Mouse (Mus musculus): ENCODE measurements at regions not wholly inside any gene's neighbourhood (a gene's known extent, or its start where the extent isn't known, plus 50 kb on each side); places are given as distances from the start of the nearest gene placed in this dataset.
A peak's percentile ranks its signal among the peaks of the same experiment; 100 is the strongest.
"Not testable (repeated sequence)": the region's sequence is repeated elsewhere in the genome, so short reads cannot be mapped to it uniquely, and the experiment has no call there.

GRCm38 (mm10) chr2:99470856-99471465 lies 803.9 kb upstream of the Gm10800 start:
- Histone ChIP-seq H3K4me3 (replicated peaks) (no peak overlapping the region), H3K36me3 (no peaks in the 10 kb centered on the region), H3K9ac (replicated peaks) (no peak overlapping the region), H3K4me1 (replicated peaks) (no peaks in the 10 kb centered on the region), H3K27me3 (no peaks in the 10 kb centered on the region), H3K27ac (no peak overlapping the region), H3K4me2 (replicated peaks) (no peak overlapping the region), H3K9me3 (no peaks in the 10 kb centered on the region)
- ATAC-seq: no peak
- 90% methylated on average over 2 of the region's 2 CpGs for WGBS

- Histone ChIP-seq H3K9me3 (no peaks in the 10 kb centered on the region), H3K36me3 (no peaks in the 10 kb centered on the region), H3K4me1 (replicated peaks) (0 out of 2 replicates have a peak, but pooled peaks cover 4% of the 10 kb centered on the region), H3K4me3 (replicated peaks) (no peak overlapping the region), H3K27me3 (no peaks in the 10 kb centered on the region), H3K9ac (replicated peaks) (no peak overlapping the region), H3K27ac (no peak overlapping the region), H3K4me2 (replicated peaks) (no peak overlapping the region)
- peak; percentile 4; the same call in 1 of the 2 replicates for ATAC-seq
These were observed 764.2 kb upstream of the Gm10800 start for GRCm38 (mm10) chr2:99431254-99431653.

- Histone ChIP-seq H3K4me2 (replicated peaks) (no peak overlapping the region), H3K9ac (replicated peaks) (no peak overlapping the region), H3K27ac (peak overlapping the region; percentile 35; the same call in 1 of the 2 replicates), H3K27me3 (no peaks in the 10 kb centered on the region), H3K4me1 (replicated peaks) (0 out of 2 replicates have a peak, but pooled peaks cover 4% of the 10 kb centered on the region), H3K9me3 (no peaks in the 10 kb centered on the region), H3K36me3 (no peaks in the 10 kb centered on the region), H3K4me3 (replicated peaks) (no peak overlapping the region)
- WGBS: 49% methylated on average over 2 of the region's 2 CpGs
- peak; percentile 89 for ATAC-seq
These were observed 763.4 kb upstream of the Gm10800 start for GRCm38 (mm10) chr2:99430511-99430910.

GRCm38 (mm10) chr2:99421622-99422021 lies 754.5 kb upstream of the Gm10800 start:
- ATAC-seq: 0 out of 2 replicates have a peak, but pooled peaks have one; percentile 40
- Histone ChIP-seq H3K9ac (replicated peaks) (no peak overlapping the region), H3K36me3 (no peaks in the 10 kb centered on the region), H3K27ac (no peak overlapping the region), H3K4me3 (replicated peaks) (no peak overlapping the region), H3K9me3 (no peaks in the 10 kb centered on the region), H3K4me1 (replicated peaks) (no peaks in the 10 kb centered on the region), H3K4me2 (replicated peaks) (no peak overlapping the region), H3K27me3 (no peaks in the 10 kb centered on the region)

GRCm38 (mm10) chr2:99409483-99409882 lies 742.4 kb upstream of the Gm10800 start:
- 60% methylated on average over 1 of the region's 1 CpGs for WGBS
- Histone ChIP-seq H3K4me1 (replicated peaks) (no peaks in the 10 kb centered on the region), H3K4me2 (replicated peaks) (no peak overlapping the region), H3K4me3 (replicated peaks) (no peak overlapping the region), H3K36me3 (no peaks in the 10 kb centered on the region), H3K27ac (no peak overlapping the region), H3K9ac (replicated peaks) (no peak overlapping the region), H3K27me3 (no peaks in the 10 kb centered on the region), H3K9me3 (no peaks in the 10 kb centered on the region)
- no peak for ATAC-seq

GRCm38 (mm10) chr2:99379746-99380145 lies 712.6 kb upstream of the Gm10800 start:
- H3K27me3 ChIP-seq: no peaks in the 10 kb centered on the region
- no peak overlapping the region for H3K4me2 ChIP-seq (replicated peaks)
- no peak overlapping the region for H3K27ac ChIP-seq
- no peak overlapping the region for H3K4me3 ChIP-seq (replicated peaks)
- H3K9me3 ChIP-seq: no peaks in the 10 kb centered on the region
- H3K36me3 ChIP-seq: no peaks in the 10 kb centered on the region
- no peak for ATAC-seq
- no peaks in the 10 kb centered on the region for H3K4me1 ChIP-seq (replicated peaks)
- H3K9ac ChIP-seq (replicated peaks): no peak overlapping the region

GRCm38 (mm10) chr2:99363651-99364050 lies 696.5 kb upstream of the Gm10800 start:
- not testable (repeated sequence) for H3K4me3 ChIP-seq (replicated peaks); H3K36me3 ChIP-seq; H3K9me3 ChIP-seq; ATAC-seq; H3K4me2 ChIP-seq (replicated peaks); H3K27me3 ChIP-seq; H3K9ac ChIP-seq (replicated peaks); H3K27ac ChIP-seq; H3K4me1 ChIP-seq (replicated peaks)
- 86% methylated on average over 3 of the region's 3 CpGs for WGBS

GRCm38 (mm10) chr2:99329166-99329565 lies 662.1 kb upstream of the Gm10800 start:
- no peak overlapping the region for H3K4me2 ChIP-seq (replicated peaks)
- H3K27me3 ChIP-seq: no peaks in the 10 kb centered on the region
- no peaks in the 10 kb centered on the region for H3K4me1 ChIP-seq (replicated peaks)
- H3K9ac ChIP-seq (replicated peaks): no peak overlapping the region
- no peak for ATAC-seq
- H3K36me3 ChIP-seq: no peaks in the 10 kb centered on the region
- H3K27ac ChIP-seq: no peak overlapping the region
- no peak overlapping the region for H3K4me3 ChIP-seq (replicated peaks)
- WGBS: 77% methylated on average over 3 of the region's 3 CpGs
- H3K9me3 ChIP-seq: no peaks in the 10 kb centered on the region

Measured in midbrain, embryonic 13.5 days (tissue).